Mouse (Mus musculus) embryonic facial prominence, embryonic 12.5 days (tissue): Measurements from ENCODE around the gene Slc6a11. TPM values are rescaled to one million over a fixed set of nuclear protein-coding genes. Genes with fewer than 3 reads are reported as not detected.

Experiments used
- ATAC-seq: fragments of 200-750 bp; cut with Nextera tagmentation; 2 replicates; pipeline ENCODE4 v1.8.0; 2017; ENCODE audit not compliant: insufficient number of reproducible peaks, insufficient read depth, low FRiP score, low TSS enrichment
- H3K27ac ChIP-seq: fragments of 300-500 bp; sonication (generic); 2 replicates; pipeline ENCODE4 v1.5.1; 2016; ENCODE audit warnings: mild to moderate bottlenecking
- H3K27me3 ChIP-seq: fragments of 300-500 bp; sonication (generic); 2 replicates; pipeline ENCODE4 v1.6.1; 2016; ENCODE audit warnings: mild to moderate bottlenecking, moderate library complexity
- H3K36me3 ChIP-seq: fragments of 300-500 bp; sonication (generic); 2 replicates; pipeline ENCODE4 v1.6.1; 2016; ENCODE audit warnings: mild to moderate bottlenecking
- H3K4me1 ChIP-seq: fragments of 300-500 bp; sonication (generic); 2 replicates; pipeline ENCODE4 v1.6.1; 2016
- H3K4me2 ChIP-seq: fragments of 300-500 bp; sonication (generic); replicated peaks from 2 replicates; pipeline ENCODE4 v1.6.1; 2016; ENCODE audit warnings: mild to moderate bottlenecking, moderate library complexity
- H3K4me3 ChIP-seq: fragments of 300-500 bp; sonication (generic); 2 replicates; pipeline ENCODE4 v1.5.1; 2016; ENCODE audit warnings: mild to moderate bottlenecking
- H3K9ac ChIP-seq: fragments of 300-500 bp; sonication (generic); 2 replicates; pipeline ENCODE4 v1.6.1; 2016; ENCODE audit warnings: mild to moderate bottlenecking, moderate library complexity
- H3K9me3 ChIP-seq: fragments of 300-500 bp; sonication (generic); 2 replicates; pipeline ENCODE4 v1.6.1; 2016; ENCODE audit warnings: mild to moderate bottlenecking, moderate library complexity
- WGBS: fragments of 180-500 bp; shearing (Covaris S2); methylation state at CpG from one replicate; pipeline ENCODE4 v1.1.7; 2016; 5-methylcytosine and 5-hydroxymethylcytosine counted together
- polyA plus RNA-seq: library from polyadenylated mRNA; unstranded; fragments of >200 nt; fragmentation: Nextera tagmentation; extraction: Ambion mirVana; gene quantifications from 2 replicates; pipeline ENCODE4 v1.2.1, GENCODE M21; 2016

Gene Slc6a11
- polyA plus RNA-seq, 1 experiment from 2014 or later = 0.37 TPM

GRCm38 (mm10) chr6:114270799-114271198 lies 139.8 kb downstream of the Slc6a11 start:
- no peak for ATAC-seq
- Histone ChIP-seq H3K27ac (no peak overlapping the region), H3K27me3 (no peaks in the 10 kb centered on the region), H3K4me3 (no peak overlapping the region), H3K4me1 (no peaks in the 10 kb centered on the region), H3K9me3 (no peaks in the 10 kb centered on the region), H3K4me2 (no peak overlapping the region), H3K36me3 (no peaks in the 10 kb centered on the region), H3K9ac (no peak overlapping the region)
- 75% methylated on average over 5 of the region's 5 CpGs for WGBS

- H3K4me2 ChIP-seq = no peak overlapping the region
- ATAC-seq = no peak
- H3K9ac ChIP-seq = no peak overlapping the region
- peaks cover 5% of the 10 kb centered on the region; the same call in 1 of the 2 replicates for H3K27me3 ChIP-seq
- H3K9me3 ChIP-seq = no peaks in the 10 kb centered on the region
- no peaks in the 10 kb centered on the region for H3K4me1 ChIP-seq
- H3K4me3 ChIP-seq = no peak overlapping the region
- no peaks in the 10 kb centered on the region for H3K36me3 ChIP-seq
- H3K27ac ChIP-seq = no peak overlapping the region
- WGBS = 84% methylated on average over 15 of the region's 15 CpGs
These were observed 141.2 kb downstream of the Slc6a11 start for GRCm38 (mm10) chr6:114272279-114272678.

GRCm38 (mm10) chr6:114273997-114274728 lies 143.1 kb downstream of the Slc6a11 start:
- H3K9me3 ChIP-seq = no peaks in the 10 kb centered on the region
- no peaks in the 10 kb centered on the region for H3K4me1 ChIP-seq
- H3K27ac ChIP-seq = no peak overlapping the region
- H3K9ac ChIP-seq = no peak overlapping the region
- H3K4me3 ChIP-seq = no peak overlapping the region
- 66% methylated on average over 14 of the region's 14 CpGs for WGBS
- H3K27me3 ChIP-seq = peaks cover 5% of the 10 kb centered on the region; the same call in 1 of the 2 replicates
- ATAC-seq = no peak
- no peaks in the 10 kb centered on the region for H3K36me3 ChIP-seq
- no peak overlapping the region for H3K4me2 ChIP-seq

- H3K4me1 ChIP-seq = no peaks in the 10 kb centered on the region
- WGBS = 57% methylated on average over 8 of the region's 8 CpGs
- no peak overlapping the region for H3K4me3 ChIP-seq
- no peak overlapping the region for H3K4me2 ChIP-seq
- no peak for ATAC-seq
- H3K27me3 ChIP-seq = peaks cover 16% of the 10 kb centered on the region
- H3K9ac ChIP-seq = no peak overlapping the region
- H3K9me3 ChIP-seq = no peaks in the 10 kb centered on the region
- H3K27ac ChIP-seq = no peak overlapping the region
- H3K36me3 ChIP-seq = no peaks in the 10 kb centered on the region
These were observed 144.8 kb downstream of the Slc6a11 start for GRCm38 (mm10) chr6:114275800-114276199.

- Histone ChIP-seq H3K4me2 (peak within 1 kb of the TSS; percentile 41), H3K9ac (peak within 1 kb of the TSS; percentile 16; the same call in 1 of the 2 replicates), H3K36me3 (no peaks in the 10 kb centered on the region), H3K4me1 (peaks cover 7% of the 10 kb centered on the region; the same call in 1 of the 2 replicates), H3K27me3 (peaks cover 75% of the 10 kb centered on the region), H3K9me3 (no peaks in the 10 kb centered on the region), H3K4me3 (peak within 1 kb of the TSS; percentile 24), H3K27ac (no peak within 1 kb of the TSS)
- ATAC-seq = peak; percentile 85
- WGBS = 2% methylated on average over 50 of the region's 51 CpGs
These were observed 151.6 kb downstream of the Slc6a11 start, which contains the start of gene Slc6a1 for GRCm38 (mm10) chr6:114282469-114283277. TSS of gene Slc6a1 (plus strand) at chr6:114282635.

GRCm38 (mm10) chr6:114283278-114283770 lies 152.3 kb downstream of the Slc6a11 start:
- Histone ChIP-seq H3K4me3 (peak overlapping the region; percentile 24), H3K36me3 (no peaks in the 10 kb centered on the region), H3K4me2 (peak overlapping the region; percentile 41; the same call in 1 of the 2 replicates), H3K9me3 (no peaks in the 10 kb centered on the region), H3K27me3 (peaks cover 79% of the 10 kb centered on the region), H3K27ac (no peak overlapping the region), H3K9ac (peak overlapping the region; percentile 16; the same call in 1 of the 2 replicates), H3K4me1 (peaks cover 7% of the 10 kb centered on the region; the same call in 1 of the 2 replicates)
- WGBS = 13% methylated on average over 8 of the region's 8 CpGs
- no peak for ATAC-seq

GRCm38 (mm10) chr6:114283927-114284703 lies 153.1 kb downstream of the Slc6a11 start:
- 38% methylated on average over 10 of the region's 10 CpGs for WGBS
- ATAC-seq = no peak
- Histone ChIP-seq H3K9me3 (no peaks in the 10 kb centered on the region), H3K27me3 (peaks cover 79% of the 10 kb centered on the region), H3K4me1 (peaks cover 7% of the 10 kb centered on the region; the same call in 1 of the 2 replicates), H3K4me2 (no peak overlapping the region), H3K4me3 (no peak overlapping the region), H3K27ac (no peak overlapping the region), H3K9ac (no peak overlapping the region), H3K36me3 (no peaks in the 10 kb centered on the region)

- Histone ChIP-seq H3K27ac (no peak overlapping the region), H3K4me3 (no peak overlapping the region), H3K27me3 (peaks cover 74% of the 10 kb centered on the region), H3K4me2 (no peak overlapping the region), H3K9me3 (no peaks in the 10 kb centered on the region), H3K36me3 (no peaks in the 10 kb centered on the region), H3K9ac (no peak overlapping the region), H3K4me1 (peaks cover 7% of the 10 kb centered on the region; the same call in 1 of the 2 replicates)
- ATAC-seq = no peak
- WGBS = 30% methylated on average over 4 of the region's 4 CpGs
These were observed 154.4 kb downstream of the Slc6a11 start for GRCm38 (mm10) chr6:114285424-114285823.

GRCm38 (mm10) chr6:114289106-114289505 lies 158.1 kb downstream of the Slc6a11 start:
- Histone ChIP-seq H3K9me3 (no peaks in the 10 kb centered on the region), H3K36me3 (no peaks in the 10 kb centered on the region), H3K9ac (no peak overlapping the region), H3K4me1 (no peaks in the 10 kb centered on the region), H3K4me2 (no peak overlapping the region), H3K4me3 (no peak overlapping the region), H3K27me3 (peaks cover 46% of the 10 kb centered on the region), H3K27ac (no peak overlapping the region)
- no peak for ATAC-seq
- WGBS = 50% methylated on average over 7 of the region's 7 CpGs

- Histone ChIP-seq H3K4me2 (no peak overlapping the region), H3K27me3 (peaks cover 35% of the 10 kb centered on the region), H3K9me3 (no peaks in the 10 kb centered on the region), H3K4me3 (no peak overlapping the region), H3K27ac (no peak overlapping the region), H3K36me3 (no peaks in the 10 kb centered on the region), H3K9ac (no peak overlapping the region), H3K4me1 (no peaks in the 10 kb centered on the region)
- 53% methylated on average over 8 of the region's 8 CpGs for WGBS
- ATAC-seq = no peak
These were observed 159.1 kb downstream of the Slc6a11 start for GRCm38 (mm10) chr6:114290184-114290583.

GRCm38 (mm10) chr6:114290929-114291328 lies 159.9 kb downstream of the Slc6a11 start:
- WGBS = 64% methylated on average over 4 of the region's 4 CpGs
- no peaks in the 10 kb centered on the region for H3K36me3 ChIP-seq

More at GRCm38 (mm10) chr6:114290929-114291328, 159.9 kb downstream of the Slc6a11 start:
- ATAC-seq = no peak
- no peak overlapping the region for H3K9ac ChIP-seq
- no peak overlapping the region for H3K4me2 ChIP-seq
- H3K27ac ChIP-seq = no peak overlapping the region
- no peaks in the 10 kb centered on the region for H3K4me1 ChIP-seq
- H3K27me3 ChIP-seq = peaks cover 28% of the 10 kb centered on the region
- no peak overlapping the region for H3K4me3 ChIP-seq
- H3K9me3 ChIP-seq = no peaks in the 10 kb centered on the region
